Mouse (Mus musculus): ENCODE results near the gene Kdm1b. TPM values are rescaled to one million over a fixed set of nuclear protein-coding genes. Genes with fewer than 3 reads are reported as not detected.

Gene Kdm1b
- polyA plus RNA-seq, 1 experiment from 2014 or later = 11.6 TPM

DNA sequence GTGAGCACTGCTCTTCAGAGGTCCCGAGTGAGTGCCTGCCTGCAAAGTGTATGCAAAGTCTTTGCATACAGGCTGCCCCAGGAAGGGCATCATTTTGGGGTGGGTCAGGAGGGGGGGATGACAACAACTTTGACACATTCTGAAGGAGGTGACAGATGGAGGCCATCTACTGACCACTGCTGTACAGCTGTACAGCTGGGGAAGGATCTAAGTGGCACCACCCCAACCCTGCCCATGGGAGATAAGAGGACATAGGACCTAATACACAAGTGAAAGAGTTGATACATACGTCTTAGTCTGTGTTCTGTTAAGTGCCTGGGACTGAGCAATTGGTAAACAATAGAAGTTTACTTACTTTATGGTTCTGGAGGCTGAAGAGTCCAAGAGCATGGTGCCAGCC is 65.9 kb downstream of the Kdm1b start:
- DNase-seq (ENCODE audit: low spot score) (no peak), ATAC-seq (replicated peaks; ENCODE audit: low FRiP score, low read depth) (no peak)
- H3K9ac ChIP-seq (ENCODE audit: low read depth, low read length) = no peak overlapping the region
- H3K27me3 ChIP-seq (ENCODE audit: insufficient read depth, low read length) = no peaks in the 10 kb centered on the region
- H3K4me1 ChIP-seq (replicated peaks; ENCODE audit: insufficient read depth, low read length) = no peaks in the 10 kb centered on the region
- TF ChIP-seq CTCF (IDR thresholded peaks at IDR 0.05; ENCODE audit: low read depth) = no peak
- H3K27ac ChIP-seq = no peak overlapping the region
- 66% methylated on average over 2 of the region's 2 CpGs for WGBS
- no peaks in the 10 kb centered on the region for H3K9me3 ChIP-seq (replicated peaks; ENCODE audit: low read length)
- H3K4me2 ChIP-seq (ENCODE audit: low read length) = no peak overlapping the region
- no peaks in the 10 kb centered on the region for H3K36me3 ChIP-seq (ENCODE audit: insufficient read depth, low read length)
- no peak overlapping the region for H3K4me3 ChIP-seq (replicated peaks; ENCODE audit: low read depth, low read length)

DNA sequence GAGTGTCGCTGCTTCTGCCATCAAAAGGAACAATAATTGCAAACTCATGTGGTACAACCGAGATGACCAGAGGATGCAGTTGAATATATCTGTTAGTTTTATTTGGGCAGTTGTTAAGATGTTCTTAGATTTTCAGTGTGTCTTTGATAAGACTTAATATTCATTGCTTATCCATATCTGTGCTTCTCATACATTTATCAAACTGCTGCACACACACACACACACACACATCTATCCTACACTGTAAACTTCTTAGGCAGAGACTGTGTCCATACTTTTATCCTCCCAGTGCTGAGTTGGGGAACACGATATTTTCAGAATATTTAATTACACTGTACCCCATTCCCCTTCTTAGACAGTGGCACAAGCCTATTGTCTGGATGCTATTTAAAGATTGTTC is 67.9 kb downstream of the Kdm1b start:
- DNase-seq (ENCODE audit: low spot score) (no peak), ATAC-seq (replicated peaks; ENCODE audit: low FRiP score, low read depth) (no peak)
- no peak overlapping the region for H3K27ac ChIP-seq
- H3K27me3 ChIP-seq (ENCODE audit: insufficient read depth, low read length) = no peaks in the 10 kb centered on the region
- H3K4me3 ChIP-seq (replicated peaks; ENCODE audit: low read depth, low read length) = no peak overlapping the region
- TF ChIP-seq CTCF (IDR thresholded peaks at IDR 0.05; ENCODE audit: low read depth) = no peak
- H3K4me1 ChIP-seq (replicated peaks; ENCODE audit: insufficient read depth, low read length) = no peaks in the 10 kb centered on the region
- H3K36me3 ChIP-seq (ENCODE audit: insufficient read depth, low read length) = no peaks in the 10 kb centered on the region
- H3K9me3 ChIP-seq (replicated peaks; ENCODE audit: low read length) = no peaks in the 10 kb centered on the region
- H3K9ac ChIP-seq (ENCODE audit: low read depth, low read length) = no peak overlapping the region
- no peak overlapping the region for H3K4me2 ChIP-seq (ENCODE audit: low read length)
- WGBS = 80% methylated on average over 3 of the region's 3 CpGs

DNA sequence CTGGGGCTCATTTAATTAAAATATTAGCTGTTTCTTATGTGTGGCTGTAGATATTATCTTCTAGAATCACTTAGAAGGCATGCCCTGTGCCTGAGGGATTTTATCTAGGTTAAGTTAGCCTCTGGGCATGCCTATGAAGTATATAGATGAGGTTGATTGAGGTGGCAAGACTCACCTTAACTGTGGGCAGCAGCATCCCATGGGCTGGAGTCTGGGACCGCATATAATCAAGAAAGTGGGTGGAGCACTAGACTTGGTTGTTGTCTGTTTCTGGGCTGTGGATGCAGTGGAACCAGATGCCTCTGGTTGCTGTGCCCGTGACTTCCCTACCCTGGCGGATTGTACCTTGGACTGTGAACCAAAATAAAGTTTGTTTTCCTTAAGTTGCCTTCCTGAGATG is 68.8 kb downstream of the Kdm1b start:
- 78% methylated on average over 3 of the region's 3 CpGs for WGBS
- DNase-seq (ENCODE audit: low spot score) = no peak
- no peaks in the 10 kb centered on the region for H3K36me3 ChIP-seq (ENCODE audit: insufficient read depth, low read length)
- H3K4me2 ChIP-seq (ENCODE audit: low read length) = no peak overlapping the region
- TF ChIP-seq CTCF (IDR thresholded peaks at IDR 0.05; ENCODE audit: low read depth) = no peak
- H3K4me3 ChIP-seq (replicated peaks; ENCODE audit: low read depth, low read length) = no peak overlapping the region
- H3K4me1 ChIP-seq (replicated peaks; ENCODE audit: insufficient read depth, low read length) = no peaks in the 10 kb centered on the region
- H3K27ac ChIP-seq = no peak overlapping the region
- H3K9ac ChIP-seq (ENCODE audit: low read depth, low read length) = no peak overlapping the region
- H3K9me3 ChIP-seq (replicated peaks; ENCODE audit: low read length) = no peaks in the 10 kb centered on the region
- no peak for ATAC-seq (replicated peaks; ENCODE audit: low FRiP score, low read depth)
- no peaks in the 10 kb centered on the region for H3K27me3 ChIP-seq (ENCODE audit: insufficient read depth, low read length)

DNA sequence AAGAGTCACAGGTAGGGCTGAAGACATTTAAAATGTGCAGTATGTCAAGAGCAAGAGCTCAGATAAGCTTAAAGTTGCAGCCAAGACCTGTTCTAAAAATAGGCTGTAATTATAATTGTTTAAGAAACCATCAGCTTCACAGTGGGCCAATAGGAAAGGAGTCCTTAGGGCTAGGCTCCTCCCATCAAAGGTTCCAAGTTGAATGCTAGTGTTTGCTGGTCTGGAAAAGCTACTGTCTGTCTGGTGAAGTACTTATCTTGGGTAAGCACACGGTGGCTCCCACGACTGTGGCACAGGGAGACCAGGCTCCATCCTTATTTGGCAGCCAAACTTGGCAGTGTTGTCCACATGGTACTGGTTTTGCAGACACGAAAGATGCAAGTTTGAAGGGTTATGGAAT is 69.6 kb downstream of the Kdm1b start:
- Histone ChIP-seq H3K9me3 (replicated peaks; ENCODE audit: low read length) (no peaks in the 10 kb centered on the region), H3K4me3 (replicated peaks; ENCODE audit: low read depth, low read length) (no peak overlapping the region), H3K4me1 (replicated peaks; ENCODE audit: insufficient read depth, low read length) (no peaks in the 10 kb centered on the region), H3K9ac (ENCODE audit: low read depth, low read length) (no peak overlapping the region), H3K4me2 (ENCODE audit: low read length) (no peak overlapping the region), H3K27ac (no peak overlapping the region), H3K36me3 (ENCODE audit: insufficient read depth, low read length) (no peaks in the 10 kb centered on the region), H3K27me3 (ENCODE audit: insufficient read depth, low read length) (no peaks in the 10 kb centered on the region)
- 69% methylated on average over 3 of the region's 3 CpGs for WGBS
- DNase-seq (ENCODE audit: low spot score) = no peak
- ATAC-seq (replicated peaks; ENCODE audit: low FRiP score, low read depth) = no peak
- no peak for TF ChIP-seq CTCF (IDR thresholded peaks at IDR 0.05; ENCODE audit: low read depth)

- no peak for ATAC-seq (replicated peaks; ENCODE audit: low FRiP score, low read depth)
Measured at GRCm38 (mm10) chr13:47116000-47116399, 72.7 kb downstream of the Kdm1b start.

GRCm38 (mm10) chr13:47121333-47121889 is 78.1 kb downstream of the Kdm1b start:
- Histone ChIP-seq H3K9me3 (replicated peaks; ENCODE audit: low read length) (no peaks in the 10 kb centered on the region), H3K36me3 (ENCODE audit: insufficient read depth, low read length) (no peaks in the 10 kb centered on the region), H3K27me3 (ENCODE audit: insufficient read depth, low read length) (no peaks in the 10 kb centered on the region), H3K4me1 (replicated peaks; ENCODE audit: insufficient read depth, low read length) (0 out of 2 replicates have a peak, but pooled peaks cover 5% of the 10 kb centered on the region), H3K27ac (no peak overlapping the region), H3K4me3 (replicated peaks; ENCODE audit: low read depth, low read length) (no peak overlapping the region), H3K4me2 (ENCODE audit: low read length) (no peak overlapping the region), H3K9ac (ENCODE audit: low read depth, low read length) (no peak overlapping the region)
- ATAC-seq (replicated peaks; ENCODE audit: low FRiP score, low read depth) (no peak), DNase-seq (ENCODE audit: low spot score) (no peak)
- 40% methylated on average over 12 of the region's 12 CpGs for WGBS
- peak; percentile 46 for TF ChIP-seq CTCF (IDR thresholded peaks at IDR 0.05; ENCODE audit: low read depth)

More at GRCm38 (mm10) chr13:47116000-47116399, 72.7 kb downstream of the Kdm1b start:
- Histone ChIP-seq H3K36me3 (ENCODE audit: insufficient read depth, low read length) (no peaks in the 10 kb centered on the region), H3K4me3 (replicated peaks; ENCODE audit: low read depth, low read length) (no peak overlapping the region), H3K9ac (ENCODE audit: low read depth, low read length) (no peak overlapping the region), H3K27ac (no peak overlapping the region), H3K27me3 (ENCODE audit: insufficient read depth, low read length) (no peaks in the 10 kb centered on the region), H3K4me2 (ENCODE audit: low read length) (no peak overlapping the region), H3K9me3 (replicated peaks; ENCODE audit: low read length) (no peaks in the 10 kb centered on the region), H3K4me1 (replicated peaks; ENCODE audit: insufficient read depth, low read length) (no peaks in the 10 kb centered on the region)
- no peak for TF ChIP-seq CTCF (IDR thresholded peaks at IDR 0.05; ENCODE audit: low read depth)
- no peak for DNase-seq (ENCODE audit: low spot score)
- 82% methylated on average over 3 of the region's 3 CpGs for WGBS
